Mouse (Mus musculus) adrenal gland, postnatal 4 days (tissue): ENCODE measurements around the gene Gnat2. TPM values are rescaled to one million over a fixed set of nuclear protein-coding genes. Genes with fewer than 3 reads are reported as not detected.

ENCODE experiments used
- total RNA-seq, 2 experiments: library from RNA; stranded (reverse); gene quantifications; 2 replicates each; pipeline ENCODE4 v1.2.3; 2021

Gnat2 gene
- total RNA-seq, 2 experiments from 2014 or later: 3.9 to 4.1 TPM

Other genes with a start within 250 kb of the Gnat2 start
- gene Eps8l3, start 215.6 kb upstream of the Gnat2 start, total RNA-seq: not detected
- gene Gstm5, start 197.0 kb upstream of the Gnat2 start, total RNA-seq: 10 to 100 TPM; 39.7 to 41.1 TPM
- 10 to 100 TPM; 68.4 to 78.5 TPM for gene Gstm7, start 161.0 kb upstream of the Gnat2 start, total RNA-seq
- gene Gstm6, start 149.0 kb upstream of the Gnat2 start, total RNA-seq: 10 to 100 TPM in 1 of 2 experiments, 1 to 10 TPM in 1; 9.0 to 11.0 TPM
- under 1 TPM in 1 of 2 experiments, not detected in 1; 0.31 TPM for gene Gstm3, start 123.5 kb upstream of the Gnat2 start, total RNA-seq
- gene Gstm2, start 106.3 kb upstream of the Gnat2 start, total RNA-seq: 100 to 1,000 TPM; 134 to 153 TPM
- 100 to 1,000 TPM; 144 to 170 TPM for gene Gstm1, start 74.8 kb upstream of the Gnat2 start, total RNA-seq
- gene Gstm4, start 47.9 kb upstream of the Gnat2 start, total RNA-seq: 10 to 100 TPM; 15.6 to 16.5 TPM
- gene Ampd2, start 6.1 kb upstream of the Gnat2 start, total RNA-seq: 100 to 1,000 TPM; 101 to 109 TPM
- gene Gnai3, start 53.4 kb downstream of the Gnat2 start, total RNA-seq: 100 to 1,000 TPM; 128 to 135 TPM
- under 1 TPM; 0.25 to 0.39 TPM for gene Gpr61, start 62.1 kb downstream of the Gnat2 start, total RNA-seq
- 10 to 100 TPM; 17.0 to 18.5 TPM for gene Amigo1, start 93.5 kb downstream of the Gnat2 start, total RNA-seq
- 10 to 100 TPM in 1 of 2 experiments, 1 to 10 TPM in 1; 8.3 to 10.0 TPM for gene Cyb561d1, start 108.4 kb downstream of the Gnat2 start, total RNA-seq
- 10 to 100 TPM; 15.6 to 16.9 TPM for gene Atxn7l2, start 118.1 kb downstream of the Gnat2 start, total RNA-seq
- gene Sypl2, start 133.9 kb downstream of the Gnat2 start, total RNA-seq: 10 to 100 TPM in 1 of 2 experiments, 1 to 10 TPM in 1; 6.7 to 12.2 TPM
- 100 to 1,000 TPM in 1 of 2 experiments, 10 to 100 TPM in 1; 99.9 to 102 TPM for gene Psma5, start 164.1 kb downstream of the Gnat2 start, total RNA-seq
- 10 to 100 TPM; 31.7 to 32.5 TPM for gene Sort1, start 191.3 kb downstream of the Gnat2 start, total RNA-seq